Mouse (Mus musculus) gastrocnemius, adult 2 months (tissue): ENCODE measurements around the gene Lypd5. TPM values are rescaled to one million over a fixed set of nuclear protein-coding genes. Genes with fewer than 3 reads are reported as not detected.

Experiments used
- DNase-seq: peaks from one replicate; pipeline ENCODE4 v3.0.0; 2022
- H3K27ac ChIP-seq: fragments of 200-600 bp; 2 replicates; pipeline ENCODE4 v1.8.1; 2022; ENCODE audit warnings: mild to moderate bottlenecking
- H3K4me3 ChIP-seq: fragments of 200-600 bp; 2 replicates; pipeline ENCODE4 v1.8.1; 2022; ENCODE audit warnings: mild to moderate bottlenecking, moderate library complexity
- CTCF ChIP-seq: fragments of 200-600 bp; IDR thresholded peaks from 2 replicates; pipeline ENCODE4 v1.8.1; 2022; ENCODE audit warnings: antibody characterized with exemption, mild to moderate bottlenecking, moderate library complexity
- intact Hi-C: fragments of 180-260 bp; cut with DNase I; formaldehyde crosslinking; loops from one replicate; pipeline ENCODE4 v1.15.1; 2025
- total RNA-seq, 2 experiments: library from RNA; stranded (reverse); gene quantifications; 2 replicates each; pipeline ENCODE4 v1.2.3; 2021

The Lypd5 gene
- total RNA-seq, 2 experiments from 2014 or later, result not detected

DNA sequence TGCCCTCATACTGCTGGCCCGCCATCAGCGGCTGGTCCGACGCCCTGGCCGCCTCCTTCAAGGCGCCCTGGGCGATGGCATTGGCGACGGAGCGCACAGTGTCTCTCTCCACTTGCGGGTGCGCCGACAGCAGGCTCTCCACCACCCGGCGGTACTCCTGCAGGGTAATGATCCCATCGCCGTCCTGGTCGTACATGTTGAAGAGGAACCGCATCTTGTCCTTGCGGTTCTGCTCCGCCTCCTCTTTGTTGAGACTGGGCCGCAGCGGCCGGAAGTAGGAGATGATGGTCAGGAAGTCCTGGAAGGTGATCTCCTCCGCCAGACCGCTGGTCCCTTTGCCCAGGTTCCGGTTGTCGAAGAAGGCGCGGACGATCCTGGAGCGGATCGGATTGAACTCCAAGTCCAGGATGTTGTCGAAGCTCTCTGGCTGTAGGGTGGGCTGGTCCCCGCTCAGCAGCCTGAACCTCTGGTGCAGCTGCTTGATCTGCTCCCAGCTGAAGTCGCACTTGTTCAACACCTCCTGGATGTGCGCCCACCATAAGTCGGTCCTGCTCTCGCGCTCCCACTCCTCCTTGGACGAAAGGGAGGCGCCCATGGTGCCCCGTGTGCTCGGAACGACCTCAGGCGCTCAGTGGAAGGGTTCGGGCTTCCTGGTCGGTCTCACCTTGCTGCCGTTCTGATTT, 15.6 kb upstream of the Lypd5 start, which contains the start of gene Tescl:
Gene Tescl (minus strand): TSS at position 633 of the 683 bp plus-strand sequence.
- TF ChIP-seq CTCF, result no peak
- peak within 1 kb of the TSS; percentile 54 for H3K4me3 ChIP-seq

DNA sequence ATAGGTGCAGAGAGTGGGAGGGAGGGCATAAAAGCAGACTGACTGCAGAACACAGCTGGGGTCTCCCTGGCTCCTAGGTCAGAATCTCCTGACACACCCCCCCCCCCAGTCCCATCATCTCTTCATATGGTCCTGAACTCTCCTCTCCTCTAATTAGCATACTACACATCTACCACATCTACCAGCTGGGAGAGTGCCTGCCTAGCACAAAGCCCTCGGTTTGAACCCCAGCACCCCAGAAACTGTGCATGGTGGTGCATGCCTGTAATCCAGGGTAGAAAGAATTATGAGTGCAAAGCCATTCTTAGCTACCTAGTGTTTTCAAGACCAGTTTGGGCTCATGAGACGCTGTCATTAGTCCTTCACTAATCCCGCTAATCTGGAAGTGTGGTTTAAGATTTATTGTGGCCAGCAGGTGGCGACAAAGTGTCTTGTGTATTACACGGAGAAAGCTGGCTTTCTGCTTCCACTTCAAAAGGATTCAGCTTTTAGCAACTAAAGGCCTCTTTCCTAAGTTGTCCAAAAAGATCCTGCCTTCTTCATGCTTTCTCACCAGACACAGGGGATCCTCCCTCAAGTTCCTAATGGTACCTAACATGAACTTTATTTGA, 13.2 kb upstream of the Lypd5 start:
- intact Hi-C loops, result no loop called here
- DNase-seq, result peak; percentile 68
- TF ChIP-seq CTCF, result peak; percentile 72
- H3K27ac ChIP-seq, result no peak overlapping the region
- H3K4me3 ChIP-seq, result no peak overlapping the region

More for the DNA sequence above, 15.6 kb upstream of the Lypd5 start, which contains the start of gene Tescl:
- no peak for DNase-seq
- intact Hi-C loops, result no loop called here
- no peak within 1 kb of the TSS for H3K27ac ChIP-seq

DNA sequence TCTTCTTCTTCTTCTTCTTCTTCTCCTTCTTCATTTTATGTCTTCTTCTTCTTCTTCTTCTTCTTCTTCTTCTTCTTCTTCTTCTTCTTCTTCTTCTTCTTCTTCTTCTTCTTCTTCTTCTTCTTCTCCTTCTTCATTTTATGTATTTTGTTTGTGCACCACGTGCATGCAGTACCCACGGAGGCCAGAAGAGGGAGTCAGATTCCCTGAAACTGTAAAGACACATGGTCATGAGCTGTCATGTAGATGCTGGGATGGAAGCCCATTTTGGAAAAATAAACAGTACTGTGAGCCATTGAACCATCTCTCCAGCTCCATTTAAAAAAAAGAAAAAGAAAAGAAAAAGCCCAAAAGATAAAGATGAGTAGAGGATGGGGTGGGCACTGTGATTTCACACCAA, 10.8 kb upstream of the Lypd5 start:
- no peak overlapping the region for H3K4me3 ChIP-seq
- intact Hi-C loops, result no loop called here
- no peak overlapping the region for H3K27ac ChIP-seq
- DNase-seq, result no peak
- 0 out of 2 replicates have a peak, but pooled peaks have one; percentile 3 for TF ChIP-seq CTCF

DNA sequence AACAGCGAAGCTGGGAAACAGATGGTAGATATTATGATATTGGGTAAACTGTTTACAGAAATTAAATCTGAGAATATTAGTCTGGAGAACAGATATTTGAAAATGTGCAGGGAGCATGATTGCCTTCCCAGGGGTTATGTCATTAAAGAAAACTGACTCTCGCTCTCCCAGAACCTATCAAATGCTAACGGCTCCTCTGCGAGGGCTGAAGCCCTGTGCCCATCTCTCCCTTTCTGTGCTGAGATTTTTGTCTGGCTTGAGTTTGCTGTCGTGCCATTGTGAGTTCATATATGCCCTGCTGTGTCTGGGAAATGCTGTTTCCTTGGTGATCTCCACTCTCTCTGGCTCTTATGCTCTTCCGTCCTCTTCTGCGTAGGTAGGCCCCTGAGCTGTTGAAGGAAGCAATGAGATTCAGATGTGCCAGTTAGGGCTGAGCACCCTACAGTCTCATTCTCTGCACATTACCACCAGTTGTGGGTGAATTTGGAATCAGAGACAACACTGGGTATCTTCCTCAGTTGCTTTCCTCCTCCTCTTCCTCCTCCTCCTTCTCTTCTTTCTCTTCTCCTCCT, 5.2 kb upstream of the Lypd5 start:
- no peak for DNase-seq
- no peak overlapping the region for H3K27ac ChIP-seq
- H3K4me3 ChIP-seq, result no peak overlapping the region
- TF ChIP-seq CTCF, result no peak
- intact Hi-C loops, result no loop called here

DNA sequence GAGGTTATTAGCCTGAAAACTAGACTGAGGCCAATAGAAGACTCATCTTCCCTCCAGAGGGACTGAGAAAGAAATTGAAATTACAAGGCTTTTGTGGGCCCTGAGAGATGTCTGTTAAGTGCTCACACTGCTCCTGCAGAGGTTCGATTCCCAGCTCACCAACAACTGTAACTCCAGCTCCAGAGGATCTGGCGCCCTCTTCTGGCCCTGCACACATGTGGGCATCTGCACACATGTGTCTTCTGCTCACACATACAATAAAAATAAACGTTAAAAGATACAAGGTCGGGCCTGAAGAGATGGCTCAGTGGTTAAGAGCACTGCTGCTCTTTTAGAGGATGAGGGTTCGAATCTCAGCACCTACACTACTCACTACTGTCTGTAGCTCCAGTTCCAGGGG, 2.6 kb upstream of the Lypd5 start:
- TF ChIP-seq CTCF, result no peak
- no peak overlapping the region for H3K27ac ChIP-seq
- intact Hi-C loops, result no loop called here
- H3K4me3 ChIP-seq, result no peak overlapping the region
- DNase-seq, result no peak

DNA sequence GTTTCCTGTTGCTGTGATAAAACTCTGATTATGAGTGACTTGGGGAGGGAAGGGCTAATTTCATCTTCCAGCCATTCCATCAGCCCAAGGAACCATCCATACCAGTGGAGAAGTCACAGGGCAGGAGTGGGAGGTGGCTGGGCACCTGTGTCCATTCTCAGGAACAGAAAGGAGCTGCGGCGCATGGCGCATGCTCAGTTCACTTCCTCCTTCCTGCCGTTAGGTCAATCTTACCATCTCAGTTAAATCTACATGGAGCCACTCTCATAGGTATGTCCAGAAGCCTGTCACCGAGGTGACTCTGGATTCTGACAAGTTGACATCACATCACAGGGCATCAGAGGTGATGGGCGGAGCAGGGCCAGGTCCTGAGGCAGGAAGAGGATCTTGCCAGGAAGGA, 6.7 kb downstream of the Lypd5 start:
- no peak for DNase-seq
- intact Hi-C loops, result no loop called here
- TF ChIP-seq CTCF, result no peak
- Histone ChIP-seq H3K27ac (no peak overlapping the region), H3K4me3 (no peak overlapping the region)

DNA sequence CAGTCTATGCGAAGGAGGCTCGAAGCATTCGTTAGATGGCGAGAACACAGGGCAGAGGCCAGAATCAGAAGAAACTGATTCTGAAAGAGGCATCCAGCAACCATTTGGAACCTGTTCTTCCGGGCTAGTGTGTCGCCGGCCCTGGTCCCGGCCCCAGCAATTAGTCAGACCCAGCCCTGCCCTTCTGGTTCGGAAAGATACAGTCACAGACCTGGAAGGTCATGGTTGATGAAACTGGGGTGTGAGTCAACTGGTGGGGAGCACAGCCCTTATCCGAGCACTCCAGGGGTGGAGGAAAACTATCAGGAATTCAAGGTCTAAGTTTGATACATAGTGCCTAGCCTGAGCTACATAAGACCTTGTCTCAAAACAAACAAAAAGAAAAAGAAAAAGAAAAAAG, 7.1 kb downstream of the Lypd5 start:
- Histone ChIP-seq H3K27ac (no peak overlapping the region), H3K4me3 (no peak overlapping the region)
- TF ChIP-seq CTCF, result no peak
- intact Hi-C loops, result no loop called here
- DNase-seq, result no peak

DNA sequence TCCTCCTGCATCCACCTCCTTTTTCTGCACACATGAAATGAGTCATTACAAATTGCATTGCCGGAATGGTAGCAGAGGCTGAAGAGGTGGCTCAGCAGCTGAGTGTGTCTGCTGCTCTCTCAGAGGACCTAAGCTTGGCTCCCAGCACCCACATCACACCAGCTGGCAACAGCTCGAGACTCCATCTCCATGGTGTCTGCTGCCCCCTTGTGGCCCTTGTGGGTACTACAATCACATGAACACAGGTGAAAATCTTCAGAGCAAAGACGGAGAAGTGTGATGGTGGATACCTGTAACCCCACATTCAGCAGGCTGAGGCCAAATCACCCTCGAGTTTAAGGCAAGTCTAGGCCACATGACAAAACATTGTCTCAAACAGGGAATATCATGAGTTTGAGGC, 8.9 kb downstream of the Lypd5 start:
- DNase-seq, result no peak
- TF ChIP-seq CTCF, result peak; percentile 30
- intact Hi-C loops, result no loop called here
- H3K27ac ChIP-seq, result no peak overlapping the region
- H3K4me3 ChIP-seq, result no peak overlapping the region

DNA sequence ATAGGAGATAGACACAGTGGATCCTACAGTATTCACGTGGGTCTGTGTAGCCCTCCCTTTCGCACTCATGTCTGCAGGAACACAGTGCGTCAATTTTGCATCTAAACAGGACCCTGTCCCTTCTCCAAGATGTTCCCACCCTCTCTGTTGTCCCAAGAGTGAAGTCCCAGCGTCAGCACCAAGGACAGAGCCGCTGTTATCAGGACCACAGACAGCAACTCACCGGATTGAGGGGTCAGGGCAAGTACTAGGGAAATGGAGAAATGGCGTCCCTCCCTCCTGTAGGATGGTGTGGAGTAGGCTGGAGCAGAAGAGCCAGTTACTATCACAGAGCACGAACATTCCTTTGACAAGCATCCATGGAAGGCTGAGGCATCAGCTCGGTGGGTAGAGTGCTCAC, 10.3 kb downstream of the Lypd5 start:
- Histone ChIP-seq H3K4me3 (no peak overlapping the region), H3K27ac (no peak overlapping the region)
- TF ChIP-seq CTCF, result no peak
- intact Hi-C loops, result no loop called here
- DNase-seq, result no peak

DNA sequence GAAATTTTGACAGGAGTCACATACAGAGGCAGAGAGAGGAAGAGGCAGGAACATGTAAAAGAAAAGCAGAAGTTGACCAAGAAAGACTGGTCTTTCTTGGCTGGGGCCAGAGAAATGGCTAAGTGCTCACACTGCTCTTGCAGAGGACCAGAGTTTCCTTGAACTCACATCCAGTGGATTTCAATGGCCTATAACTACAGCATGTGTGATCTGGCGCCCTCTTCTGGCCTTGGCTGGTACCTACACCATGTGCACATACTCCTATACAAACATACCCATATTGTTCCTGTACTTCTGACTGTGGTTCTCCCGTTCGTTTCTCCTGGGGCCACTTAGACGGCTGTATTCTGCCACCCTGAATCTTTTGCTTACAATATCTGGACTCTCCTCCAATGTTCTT, 12.0 kb downstream of the Lypd5 start:
- peak; percentile 11; the same call in 1 of the 2 replicates for TF ChIP-seq CTCF
- no peak for DNase-seq
- intact Hi-C loops, result no loop called here
- Histone ChIP-seq H3K27ac (no peak overlapping the region), H3K4me3 (no peak overlapping the region)

DNA sequence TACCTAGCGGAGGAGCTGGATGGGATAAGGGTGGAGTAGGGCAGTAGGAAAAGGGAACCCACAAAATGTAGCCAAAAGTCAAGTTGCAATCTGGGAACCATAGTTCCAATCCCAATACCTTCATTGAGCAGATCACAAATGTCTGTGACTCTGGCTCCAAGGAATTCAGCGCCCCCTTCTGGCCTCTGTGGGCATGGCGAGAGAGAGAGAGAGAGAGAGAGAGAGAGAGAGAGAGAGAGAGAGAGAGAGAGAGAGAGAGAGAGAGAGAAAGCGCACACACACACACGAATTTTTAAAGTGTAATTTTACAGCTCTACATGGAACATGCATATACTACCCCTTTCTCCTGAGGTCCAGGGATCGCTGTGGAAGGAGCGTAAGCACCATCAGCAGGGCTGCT, 14.2 kb downstream of the Lypd5 start:
- Histone ChIP-seq H3K4me3 (no peak overlapping the region), H3K27ac (no peak overlapping the region)
- no peak for DNase-seq
- peak; percentile 33; the same call in 1 of the 2 replicates for TF ChIP-seq CTCF
- intact Hi-C loops, result no loop called here

DNA sequence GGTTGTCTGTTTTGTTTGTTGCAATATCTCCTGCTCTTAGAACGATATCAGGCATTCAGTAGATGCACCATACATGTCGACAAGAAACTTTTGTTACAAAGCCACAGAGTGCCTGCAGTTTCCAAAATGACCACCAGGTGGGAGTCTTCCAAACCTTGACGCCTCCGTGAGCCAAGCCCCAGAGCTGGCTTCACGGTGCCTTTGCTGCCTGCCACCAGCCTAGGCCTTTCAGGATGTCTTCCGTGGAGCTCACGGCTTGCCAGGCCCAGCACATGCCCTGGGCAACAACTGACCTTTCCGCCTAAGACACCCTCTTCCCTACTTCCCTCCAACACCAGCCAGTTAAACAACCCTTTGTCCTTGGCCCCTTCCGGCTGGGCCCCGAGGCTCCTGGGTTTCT, 15.8 kb downstream of the Lypd5 start:
- DNase-seq, result peak; percentile 83
- peak; percentile 96; the same call in 1 of the 2 replicates for TF ChIP-seq CTCF
- Histone ChIP-seq H3K4me3 (no peak overlapping the region), H3K27ac (peak overlapping the region; percentile 38; the same call in 1 of the 2 replicates)
- intact Hi-C loops, result loop anchor here (2.0 kb wide), 2 partner anchors 20 to 42 kb away; no protein-coding TSS in a partner anchor

DNA sequence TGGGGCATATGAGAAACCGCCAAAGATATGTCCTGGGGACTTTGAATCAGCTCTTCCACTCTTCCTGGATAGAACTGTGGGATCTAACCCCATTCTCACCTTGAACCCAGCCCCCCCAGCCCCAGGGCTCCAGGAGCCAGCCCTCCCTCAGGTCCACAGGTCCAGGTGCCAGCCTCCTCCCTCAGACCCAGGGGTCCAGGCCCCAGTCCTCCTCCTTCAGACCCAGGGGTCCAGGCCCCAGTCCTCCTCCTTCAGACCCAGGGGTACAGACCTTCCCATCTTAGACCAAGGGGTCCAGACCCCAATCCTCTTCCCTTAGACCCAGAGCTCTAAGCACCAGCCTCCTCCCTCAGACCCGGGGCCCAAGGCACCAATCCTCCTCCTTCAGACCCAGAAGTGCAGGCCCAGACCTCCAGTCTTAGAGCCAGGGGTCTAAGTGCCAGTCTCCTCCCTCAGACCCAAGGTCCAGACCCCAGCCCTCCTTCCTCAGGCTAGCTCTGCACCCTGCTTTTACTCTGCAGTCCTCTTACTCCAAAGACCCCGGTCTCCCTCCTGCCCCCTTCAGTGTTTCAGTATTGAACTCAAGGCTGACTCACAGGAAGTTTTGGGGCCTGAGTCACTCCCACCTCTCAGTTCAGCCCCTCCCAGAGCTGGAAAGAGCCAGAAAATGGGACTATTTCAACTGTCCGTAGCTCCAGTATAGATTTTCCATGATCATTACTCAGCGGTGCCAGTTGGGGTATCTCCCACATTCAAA, 16.4 kb downstream of the Lypd5 start:
- peak; percentile 9 for DNase-seq
- TF ChIP-seq CTCF, result no peak
- Histone ChIP-seq H3K27ac (peak overlapping the region; percentile 38; the same call in 1 of the 2 replicates), H3K4me3 (no peak overlapping the region)
- intact Hi-C loops, result loop anchor here (2.0 kb wide), 2 partner anchors 19 to 41 kb away; no protein-coding TSS in a partner anchor
